Mouse (Mus musculus) left cerebral cortex, adult 2 months (tissue): ENCODE measurements at regions not wholly inside any gene's neighbourhood (a gene's known extent, or its start where the extent isn't known, plus 50 kb on each side); places are given as distances from the start of the nearest gene placed in this dataset.

Source experiments
- DNase-seq, 2 experiments: peaks; one replicate each; pipeline ENCODE4 v3.0.0; 2021 to 2022; ENCODE audit warnings: low spot score in 2 of 2, mixed read lengths in 1 of 2; ENCODE audit errors: extremely low spot score in 1 of 2
- H3K27ac ChIP-seq: fragments of 200-600 bp; 2 replicates; pipeline ENCODE4 v1.8.1; 2022
- H3K4me3 ChIP-seq: fragments of 200-600 bp; 2 replicates; pipeline ENCODE4 v1.8.1; 2022
- CTCF ChIP-seq: fragments of 200-600 bp; IDR thresholded peaks from 2 replicates; pipeline ENCODE4 v1.8.1; 2022; ENCODE audit warnings: antibody characterized with exemption, mild to moderate bottlenecking, moderate library complexity
- intact Hi-C: fragments of 180-260 bp; cut with DNase I; formaldehyde crosslinking; loops from one replicate; pipeline ENCODE4 v1.15.1; 2025

- no peak overlapping the region for H3K27ac ChIP-seq
- H3K4me3 ChIP-seq, result no peak overlapping the region
Observed at GRCm38 (mm10) chr2:148325362-148325761, 69.8 kb upstream of the Sstr4 start.

DNA sequence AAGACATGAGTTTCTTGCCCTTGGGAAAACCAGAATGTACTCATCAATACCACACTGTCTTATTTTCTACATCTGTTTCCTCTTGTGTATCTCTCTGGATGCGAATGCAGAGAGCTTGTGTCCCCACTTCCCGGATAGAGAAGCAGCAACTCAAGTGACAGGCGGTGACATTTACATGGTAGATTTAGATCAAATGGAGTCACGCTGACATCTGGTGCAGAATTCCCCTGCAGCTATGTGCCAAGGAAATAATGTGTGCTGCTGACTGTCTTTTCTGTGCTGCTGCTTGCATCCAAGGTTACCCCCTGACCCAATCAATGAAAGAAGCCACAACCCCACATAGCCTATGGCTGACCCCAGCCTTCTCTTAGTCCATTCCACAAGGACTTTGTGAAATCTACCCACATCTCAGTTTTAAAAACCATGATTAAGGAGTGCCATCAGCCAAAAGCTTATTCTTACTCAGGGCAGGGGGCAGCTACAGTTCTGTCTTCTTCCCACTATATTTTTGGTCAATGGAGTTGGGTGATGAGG, 69.2 kb upstream of the Sstr4 start:
- no peak overlapping the region for H3K4me3 ChIP-seq
- DNase-seq, result no peak
- intact Hi-C loops, result loop anchor here (5.0 kb wide), 1 partner anchor 71 kb away; the partner anchor contains the start of gene Sstr4
- no peak overlapping the region for H3K27ac ChIP-seq
- no peak for TF ChIP-seq CTCF

More at GRCm38 (mm10) chr2:148325362-148325761, 69.8 kb upstream of the Sstr4 start:
- intact Hi-C loops, result loop anchor here (5.0 kb wide), 1 partner anchor 72 kb away; the partner anchor contains the start of gene Sstr4
- no peak for DNase-seq
- TF ChIP-seq CTCF, result no peak

DNA sequence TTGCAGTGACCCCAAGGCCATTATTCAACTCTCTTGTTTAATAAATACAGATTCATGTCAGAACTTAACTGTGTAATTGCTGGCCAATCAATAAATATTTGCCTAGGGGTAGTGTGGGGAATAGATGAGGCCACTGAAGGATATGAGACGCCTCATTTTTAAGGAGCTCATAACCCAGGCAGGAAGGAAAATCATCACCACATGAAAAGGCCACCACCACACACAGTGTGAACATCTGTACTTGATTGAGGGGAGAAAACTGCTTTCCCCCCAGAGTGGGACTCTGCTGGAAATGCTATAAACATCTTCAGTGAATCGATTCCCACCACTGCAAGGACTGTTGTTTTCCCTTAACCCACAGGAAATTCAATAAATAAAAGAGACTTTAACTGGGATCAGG, 68.7 kb upstream of the Sstr4 start:
- intact Hi-C loops, result loop anchor here (5.0 kb wide), 1 partner anchor 71 kb away; the partner anchor contains the start of gene Sstr4
- TF ChIP-seq CTCF, result no peak
- Histone ChIP-seq H3K4me3 (no peak overlapping the region), H3K27ac (peak overlapping the region; percentile 33; the same call in 1 of the 2 replicates)
- DNase-seq, result no peak

GRCm38 (mm10) chr2:148327552-148327951, 67.6 kb upstream of the Sstr4 start:
- TF ChIP-seq CTCF, result no peak
- DNase-seq, result no peak
- intact Hi-C loops, result loop anchor here (5.0 kb wide), 1 partner anchor 70 kb away; the partner anchor contains the start of gene Sstr4
- H3K27ac ChIP-seq, result peak overlapping the region; percentile 33
- H3K4me3 ChIP-seq, result no peak overlapping the region

- DNase-seq, result no peak
- Histone ChIP-seq H3K27ac (no peak overlapping the region), H3K4me3 (no peak overlapping the region)
- no peak for TF ChIP-seq CTCF
- intact Hi-C loops, result no loop called here
Observed at GRCm38 (mm10) chr2:148330368-148330767, 64.8 kb upstream of the Sstr4 start.

GRCm38 (mm10) chr2:148334555-148334954, 60.6 kb upstream of the Sstr4 start:
- H3K27ac ChIP-seq, result peak overlapping the region; percentile 13; the same call in 1 of the 2 replicates
- H3K4me3 ChIP-seq, result no peak overlapping the region
- no peak for TF ChIP-seq CTCF
- no peak for DNase-seq
- intact Hi-C loops, result no loop called here

GRCm38 (mm10) chr2:148336626-148337025, 58.5 kb upstream of the Sstr4 start:
- no peak overlapping the region; the same call in 1 of the 2 replicates for H3K27ac ChIP-seq
- no peak for TF ChIP-seq CTCF
- intact Hi-C loops, result no loop called here
- no peak for DNase-seq
- no peak overlapping the region for H3K4me3 ChIP-seq

GRCm38 (mm10) chr2:148338308-148338768, 56.8 kb upstream of the Sstr4 start:
- no peak overlapping the region for H3K4me3 ChIP-seq
- no peak for TF ChIP-seq CTCF
- intact Hi-C loops, result no loop called here
- peak overlapping the region; percentile 40; the same call in 1 of the 2 replicates for H3K27ac ChIP-seq
- DNase-seq, result no peak

DNA sequence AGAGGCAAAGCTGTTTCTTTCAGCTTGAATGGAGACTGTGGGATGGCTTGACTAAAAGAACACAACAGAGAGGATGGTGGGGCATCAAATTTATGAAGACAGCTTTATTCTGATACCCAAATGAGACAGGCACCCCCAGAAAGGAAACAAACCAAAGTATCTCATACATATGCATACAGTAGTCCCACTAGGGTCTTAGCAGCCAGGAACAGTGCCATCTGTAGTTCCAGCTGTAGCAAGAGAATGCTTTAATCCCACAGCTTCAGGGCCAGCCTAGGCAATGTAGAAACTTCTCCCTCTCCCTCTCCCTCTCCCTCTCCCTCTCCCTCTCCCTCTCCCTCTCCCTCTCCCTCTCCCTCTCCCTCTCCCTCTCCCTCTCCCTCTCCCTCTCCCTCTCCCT, 56.2 kb upstream of the Sstr4 start:
- Histone ChIP-seq H3K27ac (peak overlapping the region; percentile 40; the same call in 1 of the 2 replicates), H3K4me3 (no peak overlapping the region)
- intact Hi-C loops, result no loop called here
- DNase-seq, result no peak
- TF ChIP-seq CTCF, result no peak

- no peak for DNase-seq
- H3K4me3 ChIP-seq, result no peak overlapping the region
- no peak for TF ChIP-seq CTCF
- intact Hi-C loops, result no loop called here
- no peak overlapping the region for H3K27ac ChIP-seq
Observed at GRCm38 (mm10) chr2:148344193-148344592, 51.0 kb upstream of the Sstr4 start.
